30 mouse cellular contexts compared by ENCODE assay signal in the genomic region with DNA sequence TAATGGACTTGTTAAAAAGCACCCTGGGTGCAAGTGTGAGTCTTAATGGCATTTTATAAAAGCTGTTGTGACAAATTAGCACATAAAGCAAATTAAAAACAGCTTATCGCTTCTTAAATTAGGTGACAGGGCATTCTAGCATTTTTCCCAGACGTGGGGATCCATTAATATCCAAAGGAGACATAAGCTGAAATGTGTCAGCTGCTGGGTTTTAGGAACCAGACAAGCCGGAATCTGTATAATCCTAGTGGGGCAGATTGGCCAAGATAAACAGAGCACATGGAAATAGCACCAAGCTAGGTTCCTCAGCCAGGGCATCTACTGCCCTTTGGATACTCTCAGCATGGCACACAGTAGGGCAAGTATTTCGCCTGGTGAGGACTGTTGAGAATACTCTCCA.
A peak's percentile ranks its signal among the peaks of the same experiment; 100 is the strongest.
DNase-seq lines count a peak whose midpoint lies in the region; ATAC-seq and TF ChIP-seq lines count a peak whose summit lies in the region.
"Had no signal": no experiment of that assay in that cellular context is flagged by ENCODE, and none has a peak within 500 bp of the region (broad histone marks: within the 10 kb centered on the region; RNA-seq: fewer than 3 reads in every experiment).

No protein-coding gene starts in this region.

- DNase-seq in midbrain, postnatal 0 days (ENCODE audit: low spot score) = peak; percentile 40
- DNase-seq in gonadal fat pad, adult 2 months (ENCODE audit: low read depth) = peak; percentile 51
- DNase-seq in heart, adult 11 months = no peak
- DNase-seq: adrenal gland, adult 2 months; adrenal gland, postnatal 14 days; cerebellum, adult 11-12 months; cerebellum, adult 8-10 months; cerebellum, postnatal 10 days; cerebellum, postnatal 36 days; embryo, embryonic 11 days; gastrocnemius, postnatal 10 days; gastrocnemius, postnatal 36 days; heart, adult 18-20 months; heart, postnatal 10 days; heart, postnatal 36 days; kidney, adult 18-20 months had no signal

- H3K4me1 ChIP-seq in forebrain, embryonic 16.5 days (replicated peaks; ENCODE audit: control insufficient read depth, insufficient read depth, low read length) = peaks cover 13% of the 10 kb centered on the region
- no peaks in the 10 kb centered on the region for H3K4me1 ChIP-seq in forebrain, embryonic 13.5 days
- no peaks in the 10 kb centered on the region for H3K4me1 ChIP-seq in midbrain, postnatal 0 days (ENCODE audit: insufficient read depth, low read length)
- H3K4me1 ChIP-seq in midbrain, embryonic 13.5 days (replicated peaks) = 0 out of 2 replicates have a peak, but pooled peaks cover 3% of the 10 kb centered on the region
- H3K4me1 ChIP-seq: embryonic facial prominence, embryonic 10.5 days; forebrain, embryonic 10.5 days; heart, embryonic 12.5 days; hindbrain, embryonic 10.5 days had no signal

- WGBS in forebrain, embryonic 16.5 days = 46% methylated on average over 4 of the region's 4 CpGs
- WGBS in forebrain, embryonic 13.5 days = 53% methylated on average over 4 of the region's 4 CpGs
- 68% methylated on average over 4 of the region's 4 CpGs for WGBS in midbrain, postnatal 0 days
- 72% methylated on average over 4 of the region's 4 CpGs for WGBS in midbrain, embryonic 13.5 days

- no peak overlapping the region for H3K27ac ChIP-seq in forebrain, embryonic 16.5 days (ENCODE audit: low read length)
- H3K27ac ChIP-seq in forebrain, embryonic 13.5 days = no peak overlapping the region
- no peak overlapping the region for H3K27ac ChIP-seq in midbrain, postnatal 0 days (ENCODE audit: low read depth, low read length)
- H3K27ac ChIP-seq in midbrain, embryonic 13.5 days = no peak overlapping the region
- H3K27ac ChIP-seq: embryonic facial prominence, embryonic 10.5 days; embryonic facial prominence, embryonic 13.5 days; forebrain, embryonic 10.5 days; heart, embryonic 15.5 days; hindbrain, embryonic 10.5 days had no signal

- H3K36me3 ChIP-seq in forebrain, embryonic 16.5 days (ENCODE audit: control insufficient read depth, insufficient read depth) = no peaks in the 10 kb centered on the region
- no peaks in the 10 kb centered on the region for H3K36me3 ChIP-seq in forebrain, embryonic 13.5 days (ENCODE audit: poor library complexity, severe bottlenecking)
- no peaks in the 10 kb centered on the region for H3K36me3 ChIP-seq in midbrain, postnatal 0 days (ENCODE audit: insufficient read depth, low read length)
- H3K36me3 ChIP-seq in midbrain, embryonic 13.5 days = no peaks in the 10 kb centered on the region
- H3K36me3 ChIP-seq: embryonic facial prominence, embryonic 10.5 days; embryonic facial prominence, embryonic 13.5 days; forebrain, embryonic 10.5 days; heart, embryonic 12.5 days; heart, embryonic 15.5 days; hindbrain, embryonic 10.5 days had no signal

- TF ChIP-seq CTCF in midbrain, postnatal 0 days (IDR thresholded peaks at IDR 0.05) = no peak

- H3K9ac ChIP-seq in forebrain, embryonic 16.5 days (replicated peaks; ENCODE audit: low read depth, low read length) = no peak overlapping the region
- no peak overlapping the region for H3K9ac ChIP-seq in forebrain, embryonic 13.5 days
- no peak overlapping the region for H3K9ac ChIP-seq in midbrain, postnatal 0 days (replicated peaks; ENCODE audit: low read length, poor library complexity, severe bottlenecking)
- no peak overlapping the region for H3K9ac ChIP-seq in midbrain, embryonic 13.5 days (replicated peaks)
- H3K9ac ChIP-seq: embryonic facial prominence, embryonic 13.5 days; heart, embryonic 12.5 days; heart, embryonic 15.5 days had no signal

- H3K27me3 ChIP-seq in forebrain, embryonic 16.5 days (replicated peaks; ENCODE audit: control insufficient read depth, insufficient read depth, low read length) = no peaks in the 10 kb centered on the region
- H3K27me3 ChIP-seq in forebrain, embryonic 13.5 days = no peaks in the 10 kb centered on the region
- H3K27me3 ChIP-seq in midbrain, postnatal 0 days (ENCODE audit: insufficient read depth, low read length) = no peaks in the 10 kb centered on the region
- H3K27me3 ChIP-seq in midbrain, embryonic 13.5 days = no peaks in the 10 kb centered on the region
- H3K27me3 ChIP-seq: embryonic facial prominence, embryonic 13.5 days; heart, embryonic 12.5 days; heart, embryonic 15.5 days had no signal

- H3K4me2 ChIP-seq in forebrain, embryonic 16.5 days (ENCODE audit: low read length) = no peak overlapping the region
- no peak overlapping the region for H3K4me2 ChIP-seq in forebrain, embryonic 13.5 days
- no peak overlapping the region for H3K4me2 ChIP-seq in midbrain, postnatal 0 days (ENCODE audit: low read depth, low read length, poor library complexity, severe bottlenecking)
- H3K4me2 ChIP-seq in midbrain, embryonic 13.5 days (replicated peaks) = no peak overlapping the region
- H3K4me2 ChIP-seq: embryonic facial prominence, embryonic 13.5 days; heart, embryonic 12.5 days; heart, embryonic 15.5 days had no signal

- ATAC-seq in forebrain, embryonic 16.5 days = 0 out of 2 replicates have a peak, but pooled peaks have one; percentile 15
- no peak for ATAC-seq in forebrain, embryonic 13.5 days
- ATAC-seq in midbrain, postnatal 0 days (ENCODE audit: low FRiP score) = no peak
- ATAC-seq in midbrain, embryonic 13.5 days = no peak
- ATAC-seq: CD4-positive, CD25-positive, alpha-beta regulatory T cell, adult 4 months; hindbrain, embryonic 16.5 days; inflammation-experienced regulatory T-cells, adult 6 months; intestine, embryonic 16.5 days had no signal

- H3K9me3 ChIP-seq in forebrain, embryonic 16.5 days (ENCODE audit: control insufficient read depth, low read length) = no peaks in the 10 kb centered on the region
- no peaks in the 10 kb centered on the region for H3K9me3 ChIP-seq in forebrain, embryonic 13.5 days (replicated peaks)
- H3K9me3 ChIP-seq in midbrain, postnatal 0 days (ENCODE audit: low read length) = no peaks in the 10 kb centered on the region
- H3K9me3 ChIP-seq in midbrain, embryonic 13.5 days = no peaks in the 10 kb centered on the region
- H3K9me3 ChIP-seq: embryonic facial prominence, embryonic 10.5 days; embryonic facial prominence, embryonic 13.5 days; forebrain, embryonic 10.5 days; heart, embryonic 12.5 days; heart, embryonic 15.5 days; hindbrain, embryonic 10.5 days had no signal

- no peak overlapping the region for H3K4me3 ChIP-seq in forebrain, embryonic 16.5 days (replicated peaks; ENCODE audit: low read length)
- no peak overlapping the region for H3K4me3 ChIP-seq in forebrain, embryonic 13.5 days
- H3K4me3 ChIP-seq in midbrain, postnatal 0 days (ENCODE audit: low read depth, low read length) = no peak overlapping the region
- H3K4me3 ChIP-seq in midbrain, embryonic 13.5 days (replicated peaks) = no peak overlapping the region
- H3K4me3 ChIP-seq: embryonic facial prominence, embryonic 10.5 days; embryonic facial prominence, embryonic 13.5 days; erythroblast, embryonic 14.5 days; forebrain, embryonic 10.5 days; heart, embryonic 12.5 days; heart, embryonic 15.5 days; hindbrain, embryonic 10.5 days had no signal
